Mouse (Mus musculus) limb, embryonic 13.5 days (tissue): Measurements from ENCODE around the gene Ppp1r32. TPM values are rescaled to one million over a fixed set of nuclear protein-coding genes. Genes with fewer than 3 reads are reported as not detected.

Source experiments
- ATAC-seq: fragments of 200-750 bp; cut with Nextera tagmentation; 2 replicates; pipeline ENCODE4 v1.8.0; 2017; ENCODE audit warnings: low read depth, moderate number of reproducible peaks, moderate TSS enrichment; ENCODE audit not compliant: low FRiP score
- H3K27ac ChIP-seq: fragments of 300-500 bp; sonication (generic); 2 replicates; pipeline ENCODE4 v1.5.1; 2015; ENCODE audit warnings: inconsistent platforms, mild to moderate bottlenecking, moderate library complexity
- H3K27me3 ChIP-seq: fragments of 300-500 bp; sonication (generic); 2 replicates; pipeline ENCODE4 v1.6.1; 2015; ENCODE audit warnings: mild to moderate bottlenecking, inconsistent platforms
- H3K36me3 ChIP-seq: fragments of 300-500 bp; sonication (generic); 2 replicates; pipeline ENCODE4 v1.6.1; 2015; ENCODE audit warnings: inconsistent platforms, mild to moderate bottlenecking, moderate library complexity
- H3K4me1 ChIP-seq: fragments of 300-500 bp; sonication (generic); 2 replicates; pipeline ENCODE4 v1.6.1; 2015; ENCODE audit warnings: inconsistent platforms
- H3K4me2 ChIP-seq: fragments of 300-500 bp; sonication (generic); replicated peaks from 2 replicates; pipeline ENCODE4 v1.6.1; 2015; ENCODE audit warnings: inconsistent platforms, mild to moderate bottlenecking, moderate library complexity
- H3K4me3 ChIP-seq: fragments of 300-500 bp; sonication (generic); 2 replicates; pipeline ENCODE4 v1.5.1; 2015; ENCODE audit warnings: moderate library complexity, mild to moderate bottlenecking, inconsistent platforms
- H3K9ac ChIP-seq: fragments of 300-500 bp; sonication (generic); 2 replicates; pipeline ENCODE4 v1.6.1; 2015; ENCODE audit warnings: mild to moderate bottlenecking, inconsistent platforms
- H3K9me3 ChIP-seq: fragments of 300-500 bp; sonication (generic); 2 replicates; pipeline ENCODE4 v1.6.1; 2016; ENCODE audit warnings: inconsistent platforms
- WGBS: fragments of 180-500 bp; shearing (Covaris S2); methylation state at CpG from one replicate; pipeline ENCODE4 v1.1.7; 2015; 5-methylcytosine and 5-hydroxymethylcytosine counted together
- polyA plus RNA-seq: library from polyadenylated mRNA; unstranded; fragments of >200 nt; fragmentation: Nextera tagmentation; extraction: Ambion mirVana; gene quantifications from 2 replicates; pipeline ENCODE4 v1.2.1, GENCODE M21; 2015

Ppp1r32 gene
- polyA plus RNA-seq, 1 experiment from 2014 or later = not detected

- WGBS = under 1% methylated on average over 89 of the region's 96 CpGs
These were observed 25.8 kb downstream of the Ppp1r32 start, which contains the start of gene Lrrc10b for GRCm38 (mm10) chr19:10456752-10457483. Lrrc10b (minus strand) TSS chr19:10457473.

DNA sequence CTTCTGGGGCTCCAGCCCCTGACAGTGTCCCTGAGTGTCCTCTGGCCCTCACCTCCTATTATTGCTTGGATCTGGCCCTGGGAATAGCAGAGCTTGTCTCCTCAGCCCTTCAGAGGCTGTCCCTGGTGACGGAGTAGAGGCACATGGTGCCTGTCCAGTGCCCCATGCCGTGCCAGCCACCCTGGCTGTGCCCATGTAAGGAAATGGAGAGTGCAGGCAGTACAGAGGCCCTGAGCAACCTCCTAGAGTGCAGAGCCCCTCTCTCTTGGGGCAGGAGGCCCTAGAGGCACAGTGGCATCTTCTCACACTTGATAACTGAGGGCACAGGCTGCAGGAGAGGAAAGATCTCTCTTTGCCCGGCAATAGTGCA lies 27.3 kb downstream of the Ppp1r32 start:
- no peaks in the 10 kb centered on the region for H3K36me3 ChIP-seq
- H3K4me3 ChIP-seq = no peak overlapping the region
- ATAC-seq = no peak
- H3K27ac ChIP-seq = no peak overlapping the region
- peaks cover 91% of the 10 kb centered on the region for H3K27me3 ChIP-seq
- 79% methylated on average over 3 of the region's 3 CpGs for WGBS
- peaks cover 24% of the 10 kb centered on the region for H3K4me1 ChIP-seq
- H3K4me2 ChIP-seq = no peak overlapping the region
- no peak overlapping the region for H3K9ac ChIP-seq
- H3K9me3 ChIP-seq = no peaks in the 10 kb centered on the region

More at GRCm38 (mm10) chr19:10456752-10457483, 25.8 kb downstream of the Ppp1r32 start, which contains the start of gene Lrrc10b:
- Histone ChIP-seq H3K27me3 (peaks cover 97% of the 10 kb centered on the region), H3K27ac (no peak within 1 kb of the TSS), H3K4me3 (peak within 1 kb of the TSS; percentile 57), H3K9ac (peak within 1 kb of the TSS; percentile 58), H3K4me2 (peak within 1 kb of the TSS; percentile 86), H3K4me1 (peaks cover 24% of the 10 kb centered on the region), H3K36me3 (no peaks in the 10 kb centered on the region), H3K9me3 (no peaks in the 10 kb centered on the region)
- peak; percentile 72 for ATAC-seq

DNA sequence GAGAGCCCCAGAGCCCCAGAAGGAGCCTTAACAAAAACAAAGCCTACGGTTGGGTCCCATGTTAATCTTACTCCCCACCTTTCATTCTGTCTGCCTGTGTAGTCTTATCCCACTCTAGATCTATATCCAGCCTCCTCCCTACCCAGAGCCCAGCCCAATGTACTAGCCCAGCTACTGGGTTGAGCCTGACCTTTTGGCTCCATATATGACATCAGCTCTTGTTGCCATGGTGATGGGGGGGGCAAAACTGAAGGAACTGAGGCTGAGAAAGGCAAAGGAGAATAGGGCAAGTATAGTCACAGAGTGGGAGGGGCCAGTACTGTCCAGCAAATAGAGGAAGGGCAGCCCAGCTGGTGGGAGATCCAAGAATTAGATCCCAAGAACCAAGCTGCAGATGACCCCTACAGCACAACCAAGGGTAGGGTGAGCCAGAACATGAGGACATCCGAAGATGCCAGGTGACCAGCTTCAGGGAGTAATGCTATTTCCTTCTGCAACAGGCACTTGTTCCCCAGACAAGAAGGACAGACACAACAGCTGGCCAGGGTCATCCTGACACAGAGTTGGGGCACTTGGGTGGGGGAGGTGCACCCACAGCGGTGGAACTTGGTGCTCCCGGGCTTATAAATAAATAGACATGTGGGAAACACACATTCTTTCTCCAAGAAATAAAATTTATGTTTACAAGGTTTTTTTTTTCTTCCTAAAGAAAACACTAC lies 27.9 kb downstream of the Ppp1r32 start:
- H3K4me3 ChIP-seq = no peak overlapping the region
- ATAC-seq = no peak
- no peak overlapping the region for H3K4me2 ChIP-seq
- WGBS = 56% methylated on average over 4 of the region's 4 CpGs
- no peak overlapping the region for H3K9ac ChIP-seq
- no peaks in the 10 kb centered on the region for H3K36me3 ChIP-seq
- no peaks in the 10 kb centered on the region for H3K9me3 ChIP-seq
- no peak overlapping the region for H3K27ac ChIP-seq
- H3K27me3 ChIP-seq = peaks cover 86% of the 10 kb centered on the region
- H3K4me1 ChIP-seq = peaks cover 24% of the 10 kb centered on the region

DNA sequence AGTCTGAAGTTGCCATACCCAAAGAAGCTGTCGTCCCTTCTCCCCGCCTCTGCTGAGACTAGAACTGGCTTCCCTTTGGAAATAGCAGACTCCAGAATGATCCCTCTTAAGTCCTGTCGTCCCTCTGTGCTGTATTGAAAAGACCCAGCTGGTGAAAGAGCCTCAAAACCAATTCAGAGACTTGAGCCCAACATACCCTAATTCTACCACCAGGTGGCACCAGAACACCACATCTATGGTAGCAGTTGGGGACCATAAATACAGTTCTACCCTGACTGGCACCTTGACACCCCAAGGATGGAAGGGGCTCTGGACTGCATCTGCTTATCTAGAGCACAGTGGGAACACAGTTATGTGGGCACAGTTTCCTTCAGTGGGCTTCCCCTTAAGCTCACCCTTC lies 33.0 kb downstream of the Ppp1r32 start:
- no peak overlapping the region for H3K9ac ChIP-seq
- H3K27me3 ChIP-seq = peaks cover 34% of the 10 kb centered on the region
- H3K9me3 ChIP-seq = no peaks in the 10 kb centered on the region
- H3K4me2 ChIP-seq = no peak overlapping the region
- no peaks in the 10 kb centered on the region for H3K4me1 ChIP-seq
- no peak overlapping the region for H3K4me3 ChIP-seq
- no peaks in the 10 kb centered on the region for H3K36me3 ChIP-seq
- WGBS = 8% methylated on average over 3 of the region's 3 CpGs
- peak; percentile 46; the same call in 1 of the 2 replicates for ATAC-seq
- no peak overlapping the region for H3K27ac ChIP-seq

- Histone ChIP-seq H3K4me2 (no peak overlapping the region), H3K9ac (no peak overlapping the region), H3K4me1 (no peaks in the 10 kb centered on the region), H3K9me3 (no peaks in the 10 kb centered on the region), H3K27me3 (peaks cover 29% of the 10 kb centered on the region), H3K4me3 (no peak overlapping the region), H3K36me3 (no peaks in the 10 kb centered on the region), H3K27ac (no peak overlapping the region)
- WGBS = 65% methylated on average over 6 of the region's 6 CpGs
- no peak for ATAC-seq
These were observed 33.5 kb downstream of the Ppp1r32 start for GRCm38 (mm10) chr19:10449190-10449589.

GRCm38 (mm10) chr19:10448275-10448674 lies 34.5 kb downstream of the Ppp1r32 start:
- no peak overlapping the region for H3K9ac ChIP-seq
- 86% methylated on average over 7 of the region's 7 CpGs for WGBS

GRCm38 (mm10) chr19:10444685-10445369 lies 37.9 kb downstream of the Ppp1r32 start:
- Histone ChIP-seq H3K9me3 (no peaks in the 10 kb centered on the region), H3K27ac (no peak overlapping the region), H3K36me3 (no peaks in the 10 kb centered on the region), H3K4me2 (no peak overlapping the region), H3K9ac (no peak overlapping the region), H3K4me1 (no peaks in the 10 kb centered on the region), H3K27me3 (no peaks in the 10 kb centered on the region), H3K4me3 (no peak overlapping the region)
- no peak for ATAC-seq
- WGBS = 89% methylated on average over 15 of the region's 15 CpGs

More at GRCm38 (mm10) chr19:10448275-10448674, 34.5 kb downstream of the Ppp1r32 start:
- ATAC-seq = no peak
- H3K27me3 ChIP-seq = peaks cover 22% of the 10 kb centered on the region
- no peaks in the 10 kb centered on the region for H3K4me1 ChIP-seq
- H3K27ac ChIP-seq = no peak overlapping the region
- H3K9me3 ChIP-seq = no peaks in the 10 kb centered on the region
- H3K36me3 ChIP-seq = no peaks in the 10 kb centered on the region
- no peak overlapping the region for H3K4me2 ChIP-seq
- H3K4me3 ChIP-seq = no peak overlapping the region

GRCm38 (mm10) chr19:10437521-10437920 lies 45.2 kb downstream of the Ppp1r32 start:
- WGBS = 58% methylated on average over 1 of the region's 1 CpGs
- Histone ChIP-seq H3K9ac (no peak overlapping the region), H3K27me3 (peaks cover 8% of the 10 kb centered on the region; the same call in 1 of the 2 replicates), H3K36me3 (no peaks in the 10 kb centered on the region), H3K9me3 (no peaks in the 10 kb centered on the region), H3K4me1 (no peaks in the 10 kb centered on the region), H3K4me2 (no peak overlapping the region), H3K4me3 (no peak overlapping the region), H3K27ac (no peak overlapping the region)
- no peak for ATAC-seq

- Histone ChIP-seq H3K4me3 (no peak overlapping the region), H3K4me2 (no peak overlapping the region), H3K9me3 (no peaks in the 10 kb centered on the region), H3K9ac (no peak overlapping the region), H3K27ac (no peak overlapping the region), H3K36me3 (no peaks in the 10 kb centered on the region), H3K4me1 (no peaks in the 10 kb centered on the region), H3K27me3 (peaks cover 10% of the 10 kb centered on the region; the same call in 1 of the 2 replicates)
- no peak for ATAC-seq
- 28% methylated on average over 1 of the region's 1 CpGs for WGBS
These were observed 46.0 kb downstream of the Ppp1r32 start for GRCm38 (mm10) chr19:10436726-10437125.

DNA sequence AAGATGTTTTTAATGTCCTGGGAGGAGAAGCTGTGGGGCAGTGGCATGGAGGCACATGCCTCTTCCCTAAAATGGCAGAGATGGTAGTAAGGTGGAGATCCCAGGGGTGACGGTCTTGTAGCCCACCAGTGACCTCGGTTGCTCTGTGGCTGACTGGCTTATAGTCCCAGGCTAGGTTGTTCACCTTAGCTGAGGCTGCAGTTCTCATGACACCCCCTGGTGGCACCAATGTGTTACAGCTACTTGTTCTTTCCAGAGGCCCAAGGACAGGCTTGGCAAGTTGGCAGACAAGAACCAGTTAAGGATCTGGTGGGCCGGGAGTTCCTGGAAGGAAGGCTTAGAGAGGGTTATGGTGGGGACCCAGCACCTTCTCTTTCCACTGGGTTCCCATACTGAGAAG lies 46.8 kb downstream of the Ppp1r32 start:
- Histone ChIP-seq H3K27me3 (peaks cover 10% of the 10 kb centered on the region; the same call in 1 of the 2 replicates), H3K4me3 (no peak overlapping the region), H3K4me1 (0 out of 2 replicates have a peak, but pooled peaks cover 5% of the 10 kb centered on the region), H3K4me2 (no peak overlapping the region), H3K9ac (no peak overlapping the region), H3K9me3 (no peaks in the 10 kb centered on the region), H3K27ac (no peak overlapping the region), H3K36me3 (no peaks in the 10 kb centered on the region)
- WGBS = 29% methylated on average over 3 of the region's 3 CpGs
- 0 out of 2 replicates have a peak, but pooled peaks have one; percentile 25 for ATAC-seq

DNA sequence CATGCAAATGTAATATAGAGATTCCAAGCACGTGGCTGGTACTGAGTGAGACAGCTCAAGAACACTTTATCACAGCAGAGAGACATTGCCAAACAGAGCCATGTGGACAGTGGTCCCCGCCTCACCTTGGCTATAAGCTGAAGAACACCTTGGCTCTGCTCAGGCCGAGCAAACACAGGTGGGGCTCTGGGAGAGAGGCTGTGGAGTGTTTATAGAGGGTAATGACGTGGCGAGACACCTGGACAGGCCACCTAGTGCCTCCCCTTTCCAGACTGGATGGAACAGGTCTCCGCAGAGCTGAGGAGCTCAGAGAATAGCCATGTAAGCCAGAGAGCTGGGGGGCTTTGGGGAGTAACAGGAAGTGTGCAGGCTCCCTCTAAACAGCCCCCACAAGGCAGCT lies 47.8 kb downstream of the Ppp1r32 start:
- no peak for ATAC-seq
- H3K4me3 ChIP-seq = no peak overlapping the region
- H3K27ac ChIP-seq = no peak overlapping the region
- H3K4me1 ChIP-seq = peaks cover 14% of the 10 kb centered on the region
- H3K9me3 ChIP-seq = no peaks in the 10 kb centered on the region
- H3K9ac ChIP-seq = no peak overlapping the region
- H3K27me3 ChIP-seq = peaks cover 10% of the 10 kb centered on the region; the same call in 1 of the 2 replicates
- 64% methylated on average over 6 of the region's 6 CpGs for WGBS
- no peaks in the 10 kb centered on the region for H3K36me3 ChIP-seq
- no peak overlapping the region for H3K4me2 ChIP-seq
